8 mouse cellular contexts compared by ENCODE assay signal in the genomic region with DNA sequence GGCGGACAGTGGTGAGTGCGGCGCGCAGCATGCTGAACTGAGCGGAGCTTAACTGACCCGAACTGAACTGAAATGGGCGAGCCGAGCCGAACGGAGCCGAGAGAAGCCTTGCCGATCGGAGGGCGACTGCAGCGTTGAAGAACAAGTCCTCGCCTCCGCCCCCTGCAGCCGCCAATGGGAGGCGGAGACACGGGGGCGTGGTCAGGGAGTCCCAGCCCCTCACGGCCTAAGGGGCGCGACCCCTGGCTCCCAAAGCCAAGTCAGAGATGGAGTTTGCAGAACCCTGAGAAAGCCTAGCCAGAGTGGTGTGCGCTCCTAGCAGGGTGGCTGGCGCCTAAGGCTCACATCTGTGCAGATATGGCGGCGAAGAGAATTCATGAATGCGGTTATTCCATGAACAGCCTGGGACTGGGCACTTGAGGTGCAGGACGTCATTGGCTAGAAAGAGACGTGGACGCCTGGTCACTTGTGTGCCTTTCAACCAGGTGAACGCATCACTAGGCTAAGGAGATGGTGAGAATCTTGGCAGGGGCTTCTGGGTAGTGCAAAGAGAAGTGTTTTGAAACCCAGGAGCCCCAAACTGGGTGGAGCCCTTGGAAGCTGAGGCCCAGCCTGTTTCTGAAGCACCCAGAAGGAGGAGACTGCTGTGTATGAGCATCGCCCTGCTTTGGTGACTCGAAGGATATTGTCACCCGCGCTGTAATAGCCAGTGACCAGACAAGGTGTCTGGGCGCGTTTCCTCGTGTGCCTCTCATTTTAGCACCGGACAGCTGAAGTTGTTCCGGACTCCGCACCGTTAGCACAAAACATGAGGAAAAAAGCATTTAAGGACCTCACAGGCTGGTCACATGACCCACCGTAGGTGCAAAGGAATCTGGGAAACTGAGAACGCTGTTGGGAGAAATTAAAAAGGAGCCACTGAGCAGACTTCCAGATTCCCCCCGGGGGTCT. TPM values are rescaled to one million over a fixed set of nuclear protein-coding genes. Genes with fewer than 3 reads are reported as not detected.
DNase-seq lines count a peak whose midpoint lies in the region; ATAC-seq lines count a peak whose summit lies in the region.

TSS of gene Aldh2 (minus strand) at position 374 of the 951 bp plus-strand sequence.

- H3K9me3 ChIP-seq in heart, embryonic 13.5 days = no peaks in the 10 kb centered on the region
- H3K9me3 ChIP-seq in liver, embryonic 12.5 days (replicated peaks) = no peaks in the 10 kb centered on the region
- H3K9me3 ChIP-seq in stomach, embryonic 15.5 days = no peaks in the 10 kb centered on the region

- H3K36me3 ChIP-seq in heart, embryonic 13.5 days = no peaks in the 10 kb centered on the region
- 0 out of 2 replicates have a peak, but pooled peaks cover 3% of the 10 kb centered on the region for H3K36me3 ChIP-seq in liver, embryonic 12.5 days
- H3K36me3 ChIP-seq in stomach, embryonic 15.5 days = no peaks in the 10 kb centered on the region

- peak within 1 kb of the TSS; percentile 89 for H3K9ac ChIP-seq in heart, embryonic 13.5 days
- peak within 1 kb of the TSS; percentile 88 for H3K9ac ChIP-seq in liver, embryonic 12.5 days
- H3K9ac ChIP-seq in stomach, embryonic 15.5 days = peak within 1 kb of the TSS; percentile 68

- peak; percentile 85 for ATAC-seq in erythroid progenitor cell, adult 5-6 weeks (replicated peaks; ENCODE audit: low FRiP score, poor library complexity, severe bottlenecking)
- peak; percentile 63 for ATAC-seq in heart, embryonic 13.5 days (ENCODE audit: extremely low read depth, insufficient number of reproducible peaks, low FRiP score, low TSS enrichment)
- peak; percentile 90 for ATAC-seq in liver, embryonic 12.5 days
- peak; percentile 88 for ATAC-seq in stomach, embryonic 15.5 days (ENCODE audit: insufficient read depth, low FRiP score, low read depth)

- H3K27me3 ChIP-seq in heart, embryonic 13.5 days (replicated peaks) = peaks cover 8% of the 10 kb centered on the region; the same call in 1 of the 2 replicates
- H3K27me3 ChIP-seq in liver, embryonic 12.5 days (replicated peaks) = peaks cover 10% of the 10 kb centered on the region; the same call in 1 of the 2 replicates
- no peaks in the 10 kb centered on the region for H3K27me3 ChIP-seq in stomach, embryonic 15.5 days (replicated peaks)

- peak within 1 kb of the TSS; percentile 98 for H3K4me2 ChIP-seq in heart, embryonic 13.5 days
- peak within 1 kb of the TSS; percentile 99 for H3K4me2 ChIP-seq in liver, embryonic 12.5 days
- peak within 1 kb of the TSS; percentile 95 for H3K4me2 ChIP-seq in stomach, embryonic 15.5 days

- peak within 1 kb of the TSS; percentile 67 for H3K27ac ChIP-seq in heart, embryonic 13.5 days (replicated peaks)
- peak within 1 kb of the TSS; percentile 88 for H3K27ac ChIP-seq in liver, embryonic 12.5 days
- peak within 1 kb of the TSS; percentile 71 for H3K27ac ChIP-seq in stomach, embryonic 15.5 days

- H3K4me1 ChIP-seq in heart, embryonic 13.5 days = peaks cover 42% of the 10 kb centered on the region
- peaks cover 62% of the 10 kb centered on the region for H3K4me1 ChIP-seq in liver, embryonic 12.5 days
- peaks cover 6% of the 10 kb centered on the region; the same call in 1 of the 2 replicates for H3K4me1 ChIP-seq in stomach, embryonic 15.5 days

- peak within 1 kb of the TSS; percentile 68 for H3K4me3 ChIP-seq in heart, embryonic 13.5 days
- peak within 1 kb of the TSS; percentile 83 for H3K4me3 ChIP-seq in liver, embryonic 12.5 days
- H3K4me3 ChIP-seq in stomach, embryonic 15.5 days (replicated peaks) = peak within 1 kb of the TSS; percentile 70

- DNase-seq in CD4-positive helper T cell, adult 2 months (ENCODE audit: low read depth, low spot score) = peak; percentile 76
- DNase-seq in brain, embryonic 18.5 days (ENCODE audit: low read depth, low spot score) = peak; percentile 61
- peak; percentile 93 for DNase-seq in kidney, postnatal 10 days
- DNase-seq in natural killer cell, adult 2 months (ENCODE audit: low spot score in 2 of 2) = peak; percentile 60 to 73

- WGBS in heart, embryonic 13.5 days = 3% methylated on average over 47 of the region's 47 CpGs
- WGBS in liver, embryonic 12.5 days (ENCODE audit: insufficient replicate concordance) = 2% methylated on average over 47 of the region's 47 CpGs
- 3% methylated on average over 47 of the region's 47 CpGs for WGBS in stomach, embryonic 15.5 days

RNA-seq across cellular contexts. Expression of gene Aldh2, which starts in this region (rescaled TPM):
- total RNA-seq in erythroid progenitor cell, adult 5-6 weeks (2015; ENCODE audit: low replicate concordance) = 38.6 and 47.4 TPM in 2 replicates
- 45.1 and 49.1 TPM in 2 replicates for total RNA-seq in erythroid progenitor cell, adult 5-6 weeks (2017; ENCODE audit: low replicate concordance)
- polyA plus RNA-seq in heart, embryonic 13.5 days (2015; fragmentation: Nextera tagmentation; extraction: Ambion mirVana) = 70.7 and 71.8 TPM in 2 replicates
- polyA plus RNA-seq in liver, embryonic 12.5 days (2016; fragmentation: Nextera tagmentation; extraction: Ambion mirVana) = 143 and 146 TPM in 2 replicates
- 196 and 206 TPM in 2 replicates for polyA plus RNA-seq in stomach, embryonic 15.5 days (2015; fragmentation: Nextera tagmentation; extraction: Ambion mirVana)

Comparison
In these comparisons a context has a peak if more than half of its experiments do, and no peak if none do; other contexts are left out.
1. Peak in every context shown above with its lines: DNase-seq, ATAC-seq, H3K4me3 ChIP-seq and H3K27ac ChIP-seq.